Mouse (Mus musculus) midbrain, embryonic 10.5 days (tissue): ENCODE measurements around the gene 4930402K13Rik. TPM values are rescaled to one million over a fixed set of nuclear protein-coding genes. Genes with fewer than 3 reads are reported as not detected.
"Not testable (repeated sequence)": the region's sequence is repeated elsewhere in the genome, so short reads cannot be mapped to it uniquely, and the experiment has no call there.

Experiments
- DNase-seq: peaks from one replicate; pipeline ENCODE4 v3.0.0-alpha.2; 2017; ENCODE audit warnings: low spot score
- H3K27ac ChIP-seq: fragments of 300-500 bp; sonication (generic); replicated peaks from 2 replicates; pipeline ENCODE4 v1.5.1; 2016; ENCODE audit warnings: mild to moderate bottlenecking
- H3K27me3 ChIP-seq: fragments of 300-500 bp; sonication (generic); 2 replicates; pipeline ENCODE4 v1.6.1; 2016; ENCODE audit warnings: low read depth, mild to moderate bottlenecking; ENCODE audit not compliant: poor library complexity, severe bottlenecking
- H3K36me3 ChIP-seq: fragments of 300-500 bp; sonication (generic); 2 replicates; pipeline ENCODE4 v1.6.1; 2016; ENCODE audit warnings: mild to moderate bottlenecking, moderate library complexity
- H3K4me1 ChIP-seq: fragments of 300-500 bp; sonication (generic); 2 replicates; pipeline ENCODE4 v1.6.1; 2016
- H3K4me3 ChIP-seq: fragments of 300-500 bp; sonication (generic); 2 replicates; pipeline ENCODE4 v1.5.1; 2016; ENCODE audit warnings: mild to moderate bottlenecking, moderate library complexity
- H3K9me3 ChIP-seq: fragments of 300-500 bp; sonication (generic); replicated peaks from 2 replicates; pipeline ENCODE4 v1.6.1; 2016; ENCODE audit warnings: mild to moderate bottlenecking
- whole genome bisulfite sequencing: fragments of 180-500 bp; shearing (Covaris S2); methylation state at CpG from one replicate; pipeline ENCODE4 v1.1.7; 2016; 5-methylcytosine and 5-hydroxymethylcytosine counted together
- polyA plus RNA-seq: library from polyadenylated mRNA; unstranded; fragments of >200 nt; fragmentation: Nextera tagmentation; extraction: Ambion mirVana; gene quantifications from 2 replicates; pipeline ENCODE4 v1.2.1, GENCODE M21; 2016

The 4930402K13Rik gene
- not detected in 2 replicates for polyA plus RNA-seq

GRCm38 (mm10) chrX:9104262-9104661 lies at the start of gene 4930402K13Rik:
TSS of gene 4930402K13Rik (plus strand) at chrX:9104562.
- H3K27me3 ChIP-seq: no peaks in the 10 kb centered on the region
- no peaks in the 10 kb centered on the region for H3K36me3 ChIP-seq
- no peak within 1 kb of the TSS for H3K27ac ChIP-seq
- no peak within 1 kb of the TSS for H3K4me3 ChIP-seq
- no peaks in the 10 kb centered on the region for H3K4me1 ChIP-seq
- 86% methylated on average over 6 of the region's 6 CpGs for WGBS
- DNase-seq: no peak
- H3K9me3 ChIP-seq: peaks cover 4% of the 10 kb centered on the region; the same call in 1 of the 2 replicates

- WGBS: 36% methylated on average over 9 of the region's 9 CpGs
- DNase-seq, H3K27ac ChIP-seq, H3K36me3 ChIP-seq, H3K4me3 ChIP-seq, H3K4me1 ChIP-seq, H3K27me3 ChIP-seq: not testable (repeated sequence)
- peaks cover 13% of the 10 kb centered on the region; the same call in 1 of the 2 replicates for H3K9me3 ChIP-seq
Observed at GRCm38 (mm10) chrX:9060952-9061351, 43.4 kb upstream of the 4930402K13Rik start.

- Histone ChIP-seq H3K9me3 (peaks cover 13% of the 10 kb centered on the region; the same call in 1 of the 2 replicates), H3K4me1 (no peaks in the 10 kb centered on the region), H3K4me3 (no peak overlapping the region), H3K27ac (no peak overlapping the region), H3K27me3 (no peaks in the 10 kb centered on the region), H3K36me3 (no peaks in the 10 kb centered on the region)
- WGBS: 90% methylated on average over 4 of the region's 4 CpGs
- no peak for DNase-seq
Observed at GRCm38 (mm10) chrX:9062101-9062500, 42.3 kb upstream of the 4930402K13Rik start.

GRCm38 (mm10) chrX:9062715-9063114 lies 41.6 kb upstream of the 4930402K13Rik start, which contains the start of gene Fthl17f:
TSS of gene Fthl17f (plus strand) at chrX:9063015.
- H3K27ac ChIP-seq, H3K27me3 ChIP-seq, H3K36me3 ChIP-seq, DNase-seq, H3K4me1 ChIP-seq, H3K4me3 ChIP-seq: not testable (repeated sequence)
- 90% methylated on average over 11 of the region's 11 CpGs for WGBS
- peaks cover 13% of the 10 kb centered on the region; the same call in 1 of the 2 replicates for H3K9me3 ChIP-seq

- not testable (repeated sequence) for H3K36me3 ChIP-seq, H3K27me3 ChIP-seq, DNase-seq, H3K27ac ChIP-seq, H3K4me1 ChIP-seq, H3K4me3 ChIP-seq
- H3K9me3 ChIP-seq: peaks cover 11% of the 10 kb centered on the region
- WGBS: 16% methylated on average over 9 of the region's 10 CpGs
Observed at GRCm38 (mm10) chrX:9077699-9078098, 26.7 kb upstream of the 4930402K13Rik start.

- not testable (repeated sequence) for H3K4me1 ChIP-seq, H3K36me3 ChIP-seq, H3K4me3 ChIP-seq, H3K27ac ChIP-seq, DNase-seq, H3K9me3 ChIP-seq, H3K27me3 ChIP-seq
Observed at GRCm38 (mm10) chrX:9095066-9095465, 9.3 kb upstream of the 4930402K13Rik start.

GRCm38 (mm10) chrX:9110381-9110780 lies 6.0 kb downstream of the 4930402K13Rik start:
- no peaks in the 10 kb centered on the region for H3K27me3 ChIP-seq
- H3K4me1 ChIP-seq: no peaks in the 10 kb centered on the region
- no peak for DNase-seq
- H3K4me3 ChIP-seq: no peak overlapping the region
- H3K36me3 ChIP-seq: no peaks in the 10 kb centered on the region
- 62% methylated on average over 2 of the region's 2 CpGs for WGBS
- no peak overlapping the region for H3K27ac ChIP-seq
- no peaks in the 10 kb centered on the region for H3K9me3 ChIP-seq

GRCm38 (mm10) chrX:9124928-9125327 lies 20.6 kb downstream of the 4930402K13Rik start:
- no peaks in the 10 kb centered on the region for H3K36me3 ChIP-seq
- no peaks in the 10 kb centered on the region for H3K27me3 ChIP-seq
- no peak for DNase-seq
- H3K4me1 ChIP-seq: no peaks in the 10 kb centered on the region
- H3K4me3 ChIP-seq: no peak overlapping the region
- no peaks in the 10 kb centered on the region for H3K9me3 ChIP-seq
- no peak overlapping the region for H3K27ac ChIP-seq
- 67% methylated on average over 4 of the region's 4 CpGs for WGBS

- Histone ChIP-seq H3K9me3 (no peaks in the 10 kb centered on the region), H3K27me3 (no peaks in the 10 kb centered on the region), H3K36me3 (no peaks in the 10 kb centered on the region), H3K4me1 (no peaks in the 10 kb centered on the region), H3K27ac (no peak overlapping the region), H3K4me3 (no peak overlapping the region)
- no peak for DNase-seq
- WGBS: 51% methylated on average over 7 of the region's 7 CpGs
Observed at GRCm38 (mm10) chrX:9128317-9128831, 24.0 kb downstream of the 4930402K13Rik start.

GRCm38 (mm10) chrX:9139290-9139948 lies 35.1 kb downstream of the 4930402K13Rik start:
- H3K27me3 ChIP-seq: no peaks in the 10 kb centered on the region
- DNase-seq: no peak
- WGBS: 93% methylated on average over 4 of the region's 4 CpGs
- no peaks in the 10 kb centered on the region for H3K9me3 ChIP-seq
- H3K27ac ChIP-seq: no peak overlapping the region
- H3K36me3 ChIP-seq: no peaks in the 10 kb centered on the region
- H3K4me3 ChIP-seq: no peak overlapping the region
- H3K4me1 ChIP-seq: no peaks in the 10 kb centered on the region

- H3K27ac ChIP-seq: no peak overlapping the region
- no peak overlapping the region for H3K4me3 ChIP-seq
- DNase-seq: no peak
- no peaks in the 10 kb centered on the region for H3K4me1 ChIP-seq
- H3K27me3 ChIP-seq: no peaks in the 10 kb centered on the region
- no peaks in the 10 kb centered on the region for H3K9me3 ChIP-seq
- 45% methylated on average over 2 of the region's 2 CpGs for WGBS
- no peaks in the 10 kb centered on the region for H3K36me3 ChIP-seq
Observed at GRCm38 (mm10) chrX:9142669-9143068, 38.3 kb downstream of the 4930402K13Rik start.
